Comparison of ENCODE assay signal across 10 mouse cellular contexts in genomic region chr7:128372331-128372730, GRCm38 (mm10). TPM values are rescaled to one million over a fixed set of nuclear protein-coding genes. Genes with fewer than 3 reads are reported as not detected.
DNase-seq lines count a peak whose midpoint lies in the region; ATAC-seq and TF ChIP-seq lines count a peak whose summit lies in the region.
"Had no signal": no experiment of that assay in that cellular context is flagged by ENCODE, and none has a peak within 500 bp of the region (broad histone marks: within the 10 kb centered on the region; RNA-seq: fewer than 3 reads in every experiment).

No protein-coding gene starts in this region.

- no peaks in the 10 kb centered on the region for H3K9me3 ChIP-seq in forebrain, postnatal 0 days (ENCODE audit: low read length)
- H3K9me3 ChIP-seq in forebrain, embryonic 12.5 days: no peaks in the 10 kb centered on the region
- H3K9me3 ChIP-seq: liver, embryonic 15.5 days had no signal

- ATAC-seq in forebrain, postnatal 0 days: no peak
- no peak for ATAC-seq in forebrain, embryonic 12.5 days (ENCODE audit: low FRiP score)

- H3K36me3 ChIP-seq in forebrain, postnatal 0 days (ENCODE audit: insufficient read depth): no peaks in the 10 kb centered on the region
- no peaks in the 10 kb centered on the region for H3K36me3 ChIP-seq in forebrain, embryonic 12.5 days (replicated peaks)

- no peaks in the 10 kb centered on the region for H3K27me3 ChIP-seq in forebrain, postnatal 0 days (ENCODE audit: insufficient read depth, low read length)
- no peaks in the 10 kb centered on the region for H3K27me3 ChIP-seq in forebrain, embryonic 12.5 days
- H3K27me3 ChIP-seq: liver, embryonic 15.5 days had no signal

- no peak overlapping the region for H3K4me2 ChIP-seq in forebrain, postnatal 0 days (ENCODE audit: low read depth)
- H3K4me2 ChIP-seq in forebrain, embryonic 12.5 days: no peak overlapping the region
- H3K4me2 ChIP-seq: liver, embryonic 15.5 days had no signal

- 52% methylated on average over 3 of the region's 3 CpGs for WGBS in forebrain, postnatal 0 days
- WGBS in forebrain, embryonic 12.5 days: 55% methylated on average over 3 of the region's 3 CpGs

- H3K9ac ChIP-seq in forebrain, postnatal 0 days: no peak overlapping the region
- no peak overlapping the region for H3K9ac ChIP-seq in forebrain, embryonic 12.5 days
- H3K9ac ChIP-seq: liver, embryonic 15.5 days had no signal

- no peak for DNase-seq in forebrain, postnatal 0 days
- DNase-seq in spleen, adult 12 weeks (ENCODE audit: low spot score): peak; percentile 46
- DNase-seq in spleen, postnatal 36 days (ENCODE audit: low spot score in 2 of 2): no peak
- peak; percentile 40 to 50 for DNase-seq in kidney, postnatal 25 days
- peak; percentile 70 to 72 for DNase-seq in thymus, postnatal 36 days
- DNase-seq in layer of hippocampus, postnatal 14 days (ENCODE audit: low spot score in 2 of 2): no peak
- no peak for DNase-seq in frontal cortex, postnatal 14 days (ENCODE audit: low spot score in 2 of 2)
- DNase-seq: heart, adult 11 months had no signal

- H3K4me1 ChIP-seq in forebrain, postnatal 0 days (ENCODE audit: insufficient read depth): no peaks in the 10 kb centered on the region
- H3K4me1 ChIP-seq in forebrain, embryonic 12.5 days: no peaks in the 10 kb centered on the region

- H3K4me3 ChIP-seq in forebrain, postnatal 0 days (ENCODE audit: low read depth, low read length): no peak overlapping the region
- H3K4me3 ChIP-seq in forebrain, embryonic 12.5 days (replicated peaks): no peak overlapping the region
- H3K4me3 ChIP-seq: liver, embryonic 15.5 days had no signal

- H3K27ac ChIP-seq in forebrain, postnatal 0 days (ENCODE audit: low read depth, low read length): no peak overlapping the region
- H3K27ac ChIP-seq in forebrain, embryonic 12.5 days: no peak overlapping the region
- H3K27ac ChIP-seq: liver, embryonic 15.5 days had no signal

- peak; percentile 53 for TF ChIP-seq CTCF in forebrain, postnatal 0 days (IDR thresholded peaks at IDR 0.05; ENCODE audit: low read depth)

RNA-seq across cellular contexts. Expression of gene Rgs10, which starts 46.2 kb away (rescaled TPM):
- total RNA-seq in forebrain, postnatal 0 days (2014; rRNA removed): 53.2 and 54.5 TPM in 2 replicates
- polyA plus RNA-seq in forebrain, postnatal 0 days (2015; fragmentation: Nextera tagmentation; extraction: Ambion mirVana): 51.7 and 64.2 TPM in 2 replicates
- polyA plus RNA-seq in forebrain, embryonic 12.5 days (2016; fragmentation: Nextera tagmentation; extraction: Ambion mirVana): 7.4 and 8.0 TPM in 2 replicates
- 10 to 100 TPM; 46.5 to 55.4 TPM for total RNA-seq in layer of hippocampus, postnatal 14 days (2021)

Comparison
In these comparisons a context has a peak if more than half of its experiments do, and no peak if none do; other contexts are left out.
1. DNase-seq: peak in spleen, adult 12 weeks (single experiment), kidney, postnatal 25 days (2 of 2) and thymus, postnatal 36 days (2 of 2); none in forebrain, postnatal 0 days (single experiment), spleen, postnatal 36 days (0 of 2), layer of hippocampus, postnatal 14 days (0 of 2) and frontal cortex, postnatal 14 days (0 of 2).